Mouse (Mus musculus) inflammation-experienced regulatory T-cells, adult 16 weeks (primary cell): Measurements from ENCODE around the gene Fbxl2. TPM values are rescaled to one million over a fixed set of nuclear protein-coding genes. Genes with fewer than 3 reads are reported as not detected.

Experiments
- polyA plus RNA-seq: library from polyadenylated mRNA; unstranded; fragments of 100-300 nt; shearing (Covaris generic); gene quantifications from one replicate; pipeline ENCODE4 v1.2.1, GENCODE M21; 2017

The Fbxl2 gene
- 1.7 TPM for polyA plus RNA-seq

DNA sequence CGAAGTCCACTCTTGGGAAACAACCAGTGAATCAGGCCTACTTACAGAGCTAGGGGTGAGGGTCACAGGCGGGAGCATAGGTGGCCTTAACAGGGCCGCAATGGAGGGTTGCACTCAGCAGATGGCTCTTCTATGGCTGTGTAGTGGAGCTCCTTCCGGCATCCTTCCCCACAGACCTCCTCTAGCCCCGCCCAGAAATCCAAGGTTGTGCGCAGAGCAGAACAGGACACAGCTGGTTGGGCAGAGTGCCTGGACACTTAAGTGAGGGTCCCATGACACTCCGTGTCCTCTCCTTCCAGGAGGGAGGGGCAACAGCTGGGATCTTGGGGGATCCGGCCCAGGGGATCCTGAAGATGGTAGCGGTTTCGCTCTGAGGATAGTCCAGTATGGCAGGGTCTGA lies at the start of gene Fbxl2:
TSS of gene Fbxl2 (minus strand) at position 164 of the 400 bp plus-strand sequence.

DNA sequence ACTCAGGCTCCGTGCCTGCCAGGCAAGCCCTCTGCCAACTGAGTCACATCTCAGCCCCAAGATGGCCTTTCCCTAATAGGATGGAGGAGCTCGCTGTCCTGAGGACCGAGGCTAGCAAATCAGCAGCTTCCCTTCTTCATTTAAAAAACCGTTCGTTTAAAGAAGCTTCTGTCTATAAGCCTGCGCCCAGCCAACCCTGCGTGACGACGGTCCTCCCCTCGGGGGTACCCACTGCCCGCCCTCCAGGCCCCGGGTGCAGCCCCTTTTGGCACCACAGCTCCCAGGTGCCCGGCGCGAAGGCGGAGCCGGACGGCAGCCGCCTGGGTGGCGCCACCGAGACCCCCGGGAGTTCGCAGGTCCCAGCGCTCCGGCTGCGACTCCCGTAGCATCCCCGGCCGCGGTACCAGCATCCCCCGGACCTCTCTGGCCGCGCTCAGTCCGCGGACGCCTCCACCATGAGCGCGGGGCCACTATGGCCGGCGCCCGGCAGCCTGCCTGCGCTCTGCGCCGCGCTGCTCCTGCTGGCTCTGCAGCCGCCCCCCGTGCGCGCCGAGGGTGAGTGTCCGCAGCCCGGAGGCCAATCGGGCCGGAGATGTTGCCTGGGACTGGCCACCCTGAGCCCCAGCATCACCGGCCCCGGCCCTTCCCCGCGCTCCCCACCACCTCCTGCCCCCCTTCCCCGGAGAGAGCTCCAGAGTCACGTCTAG lies 11.3 kb upstream of the Fbxl2 start, which contains the start of gene Susd5:
TSS of gene Susd5 (plus strand) at position 51 of the 707 bp plus-strand sequence.

DNA sequence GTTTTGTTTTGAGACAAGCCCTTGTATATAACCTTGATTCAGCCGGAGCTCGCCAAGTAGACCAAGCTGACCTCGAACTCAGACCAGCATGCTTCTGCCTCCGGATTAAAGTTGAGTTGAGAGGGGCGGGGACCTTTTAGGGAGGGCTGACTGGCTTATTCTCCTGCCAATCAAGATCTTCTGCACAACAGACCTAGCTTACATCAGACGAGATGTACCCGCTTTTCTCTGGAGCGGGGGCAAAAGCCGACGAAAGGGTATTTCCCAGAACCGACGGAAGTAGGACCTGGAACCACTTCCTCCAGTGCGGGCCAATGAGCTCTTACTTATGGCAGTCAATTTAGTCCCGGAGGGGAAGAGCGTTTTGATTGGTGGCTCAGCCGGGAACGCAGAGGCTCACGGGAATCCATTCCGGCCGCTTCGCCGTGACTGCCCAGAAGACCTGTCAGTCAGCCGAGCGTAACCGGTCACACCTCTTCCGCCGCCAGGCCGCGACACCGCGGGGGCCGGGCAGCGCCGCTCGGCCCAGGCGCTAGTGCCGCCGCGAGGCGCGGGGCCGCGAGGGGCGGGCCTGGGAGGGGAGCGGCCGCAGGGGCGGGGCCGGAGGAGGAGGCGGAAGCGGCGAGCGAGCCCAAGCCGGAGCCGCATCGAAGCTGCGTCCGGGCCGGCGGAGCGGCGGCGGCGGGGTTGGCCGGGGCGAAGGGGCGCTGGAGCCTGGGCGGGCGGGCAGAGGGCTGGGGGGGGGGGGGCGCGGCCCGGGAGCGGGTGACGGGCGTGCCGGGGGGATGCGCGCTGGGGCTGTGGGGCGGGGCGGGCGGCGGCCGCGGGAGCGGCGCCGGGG lies 115.2 kb downstream of the Fbxl2 start, which contains the start of gene Ubp1:
TSS of gene Ubp1 (plus strand) at position 401 of the 841 bp plus-strand sequence.

Other genes with a start within 250 kb of the Fbxl2 start
- 12.4 TPM for gene Ubp1, start 115.3 kb downstream of the Fbxl2 start, polyA plus RNA-seq
- not detected for gene Susd5, start 10.9 kb upstream of the Fbxl2 start, polyA plus RNA-seq